Mouse (Mus musculus): Measurements from ENCODE around the gene Slc7a15.
"Not testable (repeated sequence)": the region's sequence is repeated elsewhere in the genome, so short reads cannot be mapped to it uniquely, and the experiment has no call there.

Gene Slc7a15

DNA sequence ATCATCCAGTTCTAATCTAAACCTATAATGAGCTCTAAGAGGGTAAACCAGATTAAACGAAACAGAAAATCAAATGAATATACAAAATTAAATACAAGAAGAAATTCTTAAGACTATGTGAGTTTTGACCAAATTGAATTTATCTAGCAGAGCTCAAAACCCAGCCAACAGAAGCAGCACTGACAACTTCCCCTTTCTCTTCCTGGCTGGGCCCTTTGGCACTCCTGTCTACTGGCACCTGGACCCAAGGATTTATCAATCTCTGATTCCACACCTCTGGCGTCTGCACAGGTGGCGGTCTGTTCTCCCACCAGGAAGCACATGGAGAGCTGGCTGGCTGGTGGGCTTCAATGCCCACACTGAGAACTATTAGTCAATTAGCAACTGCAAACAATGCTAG is 39.0 kb downstream of the Slc7a15 start:
- DNase-seq (ENCODE audit: low spot score) = not testable (repeated sequence)

DNA sequence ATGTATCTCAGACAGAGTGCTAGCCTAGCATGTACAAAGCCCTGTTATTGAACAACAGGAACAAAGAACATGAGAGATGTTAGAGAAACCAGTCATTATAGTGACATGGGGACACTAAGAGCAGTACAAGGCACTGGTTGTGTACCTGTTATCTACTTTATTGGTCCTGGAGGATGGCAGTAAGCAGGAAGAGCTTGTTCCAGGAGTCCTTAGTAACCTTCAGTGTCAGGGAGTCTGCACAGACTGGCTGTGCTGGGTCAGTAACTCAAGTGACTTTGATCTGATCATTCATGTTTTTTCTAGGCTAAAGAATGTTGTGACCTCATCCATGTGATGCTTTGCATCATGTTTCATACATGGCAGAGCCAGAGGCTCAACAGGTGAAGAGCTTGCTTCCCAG is 42.7 kb downstream of the Slc7a15 start:
- no peak for DNase-seq (ENCODE audit: low spot score)

- peak; percentile 12 for DNase-seq (ENCODE audit: low spot score)
Observed at GRCm38 (mm10) chr12:8555419-8555818, 43.4 kb downstream of the Slc7a15 start.

GRCm38 (mm10) chr12:8547357-8547756 is 51.5 kb downstream of the Slc7a15 start:
- peak; percentile 69 for DNase-seq (ENCODE audit: low spot score)

DNA sequence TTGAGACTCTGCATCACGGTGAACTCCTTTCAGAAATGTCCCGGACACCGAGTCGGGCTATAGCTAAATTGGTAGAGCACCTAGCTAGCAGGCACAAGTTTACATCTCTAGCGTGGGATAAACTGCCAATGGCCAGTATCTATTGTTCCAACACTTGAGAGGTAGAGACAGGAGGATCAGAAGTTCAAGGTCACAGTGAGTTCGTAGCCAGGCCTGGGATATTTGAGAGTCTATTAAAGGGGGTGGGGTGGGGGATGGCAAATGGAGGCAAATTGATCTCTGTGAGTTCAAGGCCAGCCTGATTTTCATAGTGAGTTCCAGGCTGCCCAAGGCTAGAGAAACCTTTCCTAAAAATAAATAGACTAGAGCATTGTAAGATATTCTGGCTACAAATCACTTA is 52.1 kb downstream of the Slc7a15 start:
- no peak for DNase-seq (ENCODE audit: low spot score)

GRCm38 (mm10) chr12:8545066-8545610 is 53.7 kb downstream of the Slc7a15 start:
- DNase-seq (ENCODE audit: low spot score) = no peak

- no peak for DNase-seq (ENCODE audit: low spot score)
Observed at GRCm38 (mm10) chr12:8542371-8542770, 56.5 kb downstream of the Slc7a15 start.

- DNase-seq (ENCODE audit: low spot score) = no peak
Observed at GRCm38 (mm10) chr12:8539471-8539870, 59.4 kb downstream of the Slc7a15 start.

GRCm38 (mm10) chr12:8537291-8537690 is 61.6 kb downstream of the Slc7a15 start:
- DNase-seq (ENCODE audit: low spot score) = no peak

GRCm38 (mm10) chr12:8536221-8536965 is 62.5 kb downstream of the Slc7a15 start:
- DNase-seq (ENCODE audit: low spot score) = no peak

DNA sequence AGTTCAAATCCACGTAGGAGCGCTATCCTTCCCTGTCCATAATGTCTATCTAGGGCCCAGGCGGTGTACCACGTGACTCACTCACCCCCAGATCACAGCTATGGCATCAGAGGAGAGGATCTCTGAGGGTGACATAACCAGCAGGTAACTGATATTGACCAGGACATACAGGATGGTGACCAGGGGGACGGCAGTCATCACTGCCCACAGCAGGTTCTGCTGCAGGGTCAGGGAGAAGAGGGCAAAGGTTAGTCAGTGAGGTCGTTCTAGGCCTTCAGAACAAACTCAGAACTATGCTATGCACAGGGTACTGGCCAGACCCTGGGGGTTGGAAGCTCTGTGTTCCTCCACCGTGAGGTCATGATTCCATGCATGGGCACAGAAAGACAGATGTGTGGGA is 63.3 kb downstream of the Slc7a15 start:
- DNase-seq (ENCODE audit: low spot score) = no peak

GRCm38 (mm10) chr12:8534915-8535314 is 64.0 kb downstream of the Slc7a15 start:
- DNase-seq (ENCODE audit: low spot score) = no peak

DNA sequence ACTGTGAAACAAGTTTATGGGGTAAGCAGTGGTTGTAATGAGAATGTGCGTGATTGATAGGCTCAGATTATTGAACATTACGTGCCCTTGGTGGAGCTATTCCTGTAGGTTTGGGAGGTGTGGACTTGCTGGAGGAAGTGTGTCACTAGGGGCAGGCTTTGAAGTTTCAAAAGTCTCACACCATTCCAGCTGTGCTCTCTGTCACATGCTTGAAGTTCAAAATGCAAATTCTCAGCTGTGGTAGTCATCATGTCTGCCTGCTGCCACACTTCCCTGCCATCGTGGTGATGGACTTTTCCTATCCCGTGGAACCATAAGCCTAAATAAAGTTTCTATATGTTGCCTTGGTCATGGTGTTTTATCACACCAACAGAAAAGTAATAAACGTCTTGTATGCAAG is 71.1 kb downstream of the Slc7a15 start:
- DNase-seq (ENCODE audit: low spot score) = no peak

DNA sequence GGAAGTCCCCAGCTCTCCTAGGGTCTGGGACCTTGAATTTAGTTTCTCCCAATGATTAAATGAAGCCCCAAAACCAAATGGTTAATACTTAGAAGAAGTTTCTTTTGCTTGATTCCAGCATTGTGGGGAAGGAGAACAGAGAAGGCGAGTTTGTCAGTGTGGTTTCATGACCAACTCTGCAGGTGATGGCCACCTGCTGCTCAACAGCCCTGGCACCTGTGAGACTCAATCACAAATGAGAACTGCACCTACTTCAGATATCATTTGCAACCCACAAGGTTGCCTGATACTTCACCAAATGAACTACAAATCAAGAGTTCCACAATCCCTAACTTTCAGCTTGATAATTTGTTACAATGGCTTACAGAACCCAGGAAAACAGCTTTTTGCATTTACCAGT is 71.7 kb downstream of the Slc7a15 start:
- no peak for DNase-seq (ENCODE audit: low spot score)

DNA sequence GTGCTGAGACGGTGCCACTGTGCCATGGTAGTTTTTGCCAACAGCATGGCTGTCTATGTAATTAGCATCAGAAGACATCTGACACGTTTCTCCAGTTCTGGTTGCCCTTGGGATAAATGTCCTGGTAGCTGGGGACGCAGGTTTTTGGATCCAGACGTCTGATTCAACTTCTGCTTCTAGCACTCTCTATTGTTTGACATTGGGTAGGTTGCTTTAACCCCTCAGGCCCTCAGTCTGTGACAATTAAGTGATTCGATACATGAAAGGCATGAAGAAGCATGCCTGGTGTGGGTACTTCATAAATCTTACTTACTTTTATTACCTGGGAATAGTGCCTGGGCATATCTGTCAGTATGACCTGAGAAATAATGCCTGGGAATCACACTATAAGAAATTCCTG is 74.8 kb downstream of the Slc7a15 start:
- DNase-seq (ENCODE audit: low spot score) = no peak

- no peak for DNase-seq (ENCODE audit: low spot score)
Observed at GRCm38 (mm10) chr12:8522711-8523110, 76.2 kb downstream of the Slc7a15 start.

- DNase-seq (ENCODE audit: low spot score) = peak; percentile 57
Observed at GRCm38 (mm10) chr12:8521375-8522047, 77.4 kb downstream of the Slc7a15 start.

GRCm38 (mm10) chr12:8519431-8520160 is 79.3 kb downstream of the Slc7a15 start:
- DNase-seq (ENCODE audit: low spot score) = no peak

- peak; percentile 65 for DNase-seq (ENCODE audit: low spot score)
Observed at GRCm38 (mm10) chr12:8511037-8511882, 87.6 kb downstream of the Slc7a15 start.

DNA sequence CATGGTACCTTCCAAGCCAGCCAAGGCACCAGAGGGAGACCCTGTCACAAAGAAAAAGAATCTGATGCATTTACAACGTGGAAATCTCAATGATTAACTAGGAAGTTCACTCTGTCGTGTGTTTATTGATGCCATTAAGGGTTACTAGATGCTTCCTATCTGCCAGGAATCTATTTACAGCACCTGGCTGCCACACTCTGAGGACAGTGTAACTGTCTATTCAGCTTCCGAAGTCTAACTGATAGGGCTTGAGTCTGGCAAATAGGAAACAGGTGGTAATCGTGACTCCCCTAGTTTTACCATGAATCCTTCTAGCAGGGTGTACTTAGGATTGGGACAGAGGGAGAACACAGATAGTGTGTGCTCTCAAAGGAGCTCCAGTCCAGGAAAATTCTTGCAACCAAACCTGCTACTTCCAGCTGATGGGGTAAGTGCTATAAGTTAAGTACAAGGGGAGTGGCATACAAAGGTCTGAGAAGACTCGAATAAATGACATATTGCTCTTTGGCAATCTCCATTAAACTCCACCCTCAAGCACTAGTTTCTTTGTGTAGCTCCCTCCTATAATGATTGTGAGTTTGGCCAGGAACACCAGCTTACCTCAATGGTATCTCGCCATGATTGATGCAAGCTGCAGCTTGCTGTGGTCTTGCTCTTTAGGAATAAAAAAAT is 88.4 kb downstream of the Slc7a15 start:
- no peak for DNase-seq (ENCODE audit: low spot score)

DNA sequence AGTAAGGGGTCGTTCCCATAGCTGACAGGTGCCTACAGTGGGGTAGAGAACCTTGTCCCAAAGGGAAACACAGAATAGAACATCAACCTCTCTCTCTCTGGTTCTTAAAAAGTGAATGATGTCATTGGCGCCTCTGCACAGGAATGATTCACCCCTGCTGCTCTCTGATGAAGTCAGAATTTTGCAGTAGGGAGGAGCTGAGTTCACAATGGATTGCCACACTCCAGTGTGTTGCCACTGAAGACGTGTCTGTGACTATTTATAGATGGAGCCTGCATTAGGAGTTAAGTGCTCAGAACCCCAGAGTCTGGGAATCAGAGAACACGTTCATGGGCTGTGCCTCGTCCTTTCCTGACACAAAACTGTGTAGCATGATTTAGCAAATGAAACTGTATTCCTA is 89.2 kb downstream of the Slc7a15 start:
- DNase-seq (ENCODE audit: low spot score) = no peak

Data from urinary bladder, postnatal 14 days (tissue).